Mouse (Mus musculus) brain, embryonic 18.5 days (tissue): ENCODE data around the gene Bloc1s4.

ENCODE experiments used
- DNase-seq: peaks from one replicate; pipeline ENCODE4 v3.0.0-alpha.2; 2012; ENCODE audit warnings: low read depth, low spot score

Bloc1s4 gene

DNA sequence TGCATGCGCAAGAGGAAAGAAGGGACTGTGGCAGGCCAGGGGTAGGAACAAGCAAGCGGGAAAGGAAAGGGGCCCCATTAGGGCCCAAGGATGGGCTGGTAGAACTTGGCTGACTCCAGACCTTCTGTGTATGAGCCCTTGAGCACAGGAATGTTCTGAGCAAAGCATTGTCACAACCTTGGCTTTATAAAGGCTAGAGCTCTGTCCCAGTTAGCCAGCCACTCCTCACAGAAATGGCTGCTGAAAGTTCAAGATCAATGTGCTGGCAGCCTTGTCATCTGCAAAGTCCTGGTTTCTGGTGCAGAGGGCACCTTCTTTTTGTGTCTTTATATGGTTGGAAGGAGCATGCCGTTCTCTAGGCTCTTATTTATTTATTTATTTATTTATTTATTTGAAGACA lies 28.8 kb downstream of the Bloc1s4 start:
- no peak for DNase-seq

DNA sequence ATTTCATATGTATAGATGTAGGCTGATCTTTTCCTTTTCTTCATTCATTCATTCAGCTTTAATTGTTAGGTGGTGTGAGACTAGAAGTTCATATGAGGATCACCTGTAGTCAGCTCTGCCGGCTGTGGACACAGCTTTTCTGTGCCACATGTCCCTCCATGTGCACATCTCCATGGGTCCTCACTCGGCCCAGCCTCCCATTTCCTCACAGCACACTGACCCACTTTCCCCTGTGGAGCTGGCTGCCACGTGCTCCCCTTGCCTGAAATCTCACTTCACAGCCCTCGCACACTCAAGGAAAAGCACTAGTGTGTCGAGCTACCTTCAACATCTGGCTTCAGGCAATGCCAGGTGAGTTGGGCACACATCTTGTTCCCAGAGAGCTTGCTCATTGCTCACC lies 29.3 kb downstream of the Bloc1s4 start:
- DNase-seq, result no peak

DNA sequence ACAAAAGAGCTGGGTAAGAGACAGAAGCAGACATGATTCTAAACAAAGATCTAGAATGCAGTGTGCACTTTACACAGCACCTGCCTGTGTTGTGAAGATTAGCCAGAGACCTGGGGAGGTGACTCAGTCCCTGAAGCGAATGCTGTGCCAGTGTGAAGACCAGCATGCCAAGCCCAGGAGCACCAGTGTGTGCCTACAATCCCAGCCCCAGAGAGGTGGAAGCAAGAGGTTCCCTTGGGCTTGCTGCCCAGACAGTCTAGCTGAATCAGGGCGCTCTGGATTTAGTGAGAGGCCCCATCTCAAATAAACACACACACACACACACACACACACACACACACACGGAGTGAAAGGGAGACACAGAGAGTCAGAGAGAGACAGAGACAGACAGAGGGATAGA lies 30.6 kb downstream of the Bloc1s4 start:
- no peak for DNase-seq

DNA sequence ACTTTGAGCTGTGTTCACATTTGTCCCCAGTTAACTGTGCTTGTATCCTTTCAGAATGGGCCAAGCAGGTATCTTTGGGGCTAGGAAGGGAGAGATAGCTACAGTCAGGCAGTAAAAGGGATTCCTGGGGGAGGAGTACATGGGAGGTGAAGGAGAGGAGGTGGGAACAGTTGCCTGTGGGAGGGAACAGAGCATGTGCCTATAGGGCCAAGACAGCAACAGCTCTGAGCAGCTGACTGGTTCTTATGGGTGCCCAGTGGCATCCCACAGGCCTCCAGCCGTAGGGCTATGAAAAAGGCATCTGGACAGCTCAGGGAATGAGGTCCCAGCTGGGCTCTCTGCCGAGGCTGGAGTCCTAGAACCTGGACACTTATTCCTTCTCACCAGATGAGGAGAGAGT lies 31.6 kb downstream of the Bloc1s4 start:
- no peak for DNase-seq

DNA sequence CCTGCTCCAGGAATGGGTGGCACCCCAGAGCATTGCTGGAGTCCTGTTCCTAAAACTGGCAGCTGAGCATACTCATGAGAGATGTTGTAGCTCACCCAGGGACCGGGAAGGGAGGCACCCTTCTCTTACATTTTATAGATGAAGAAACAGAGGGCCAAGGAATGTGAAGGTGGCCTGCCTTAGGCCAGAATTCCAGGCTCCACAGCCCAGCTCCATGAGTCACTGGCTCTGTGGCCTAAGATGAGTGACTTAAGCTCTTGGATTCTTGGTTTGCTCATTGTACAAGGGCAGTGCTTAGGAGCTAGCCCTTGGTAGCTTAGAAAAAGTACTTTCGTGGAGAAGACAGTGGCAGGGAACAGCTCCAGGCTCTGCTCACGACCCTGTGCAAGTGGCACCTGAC lies 33.6 kb downstream of the Bloc1s4 start:
- DNase-seq, result no peak

DNA sequence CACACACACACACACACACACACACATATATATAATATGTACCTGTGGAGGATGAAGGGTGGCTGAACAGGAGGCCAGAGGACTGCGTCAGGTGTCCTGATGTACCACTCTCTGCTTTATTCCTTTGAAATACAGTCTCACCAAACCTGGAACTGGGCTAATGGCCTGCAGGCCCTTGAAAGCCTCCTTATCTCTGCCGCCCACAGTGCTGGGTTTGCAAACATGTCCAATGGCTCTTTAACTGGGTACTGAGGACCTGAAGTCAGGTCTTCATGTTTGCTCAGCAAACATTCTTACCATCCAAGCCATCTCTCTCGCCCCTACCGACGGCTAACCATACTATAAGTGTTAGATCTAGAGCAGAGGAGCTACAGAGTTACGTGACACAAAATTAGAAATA lies 34.8 kb downstream of the Bloc1s4 start:
- no peak for DNase-seq

DNA sequence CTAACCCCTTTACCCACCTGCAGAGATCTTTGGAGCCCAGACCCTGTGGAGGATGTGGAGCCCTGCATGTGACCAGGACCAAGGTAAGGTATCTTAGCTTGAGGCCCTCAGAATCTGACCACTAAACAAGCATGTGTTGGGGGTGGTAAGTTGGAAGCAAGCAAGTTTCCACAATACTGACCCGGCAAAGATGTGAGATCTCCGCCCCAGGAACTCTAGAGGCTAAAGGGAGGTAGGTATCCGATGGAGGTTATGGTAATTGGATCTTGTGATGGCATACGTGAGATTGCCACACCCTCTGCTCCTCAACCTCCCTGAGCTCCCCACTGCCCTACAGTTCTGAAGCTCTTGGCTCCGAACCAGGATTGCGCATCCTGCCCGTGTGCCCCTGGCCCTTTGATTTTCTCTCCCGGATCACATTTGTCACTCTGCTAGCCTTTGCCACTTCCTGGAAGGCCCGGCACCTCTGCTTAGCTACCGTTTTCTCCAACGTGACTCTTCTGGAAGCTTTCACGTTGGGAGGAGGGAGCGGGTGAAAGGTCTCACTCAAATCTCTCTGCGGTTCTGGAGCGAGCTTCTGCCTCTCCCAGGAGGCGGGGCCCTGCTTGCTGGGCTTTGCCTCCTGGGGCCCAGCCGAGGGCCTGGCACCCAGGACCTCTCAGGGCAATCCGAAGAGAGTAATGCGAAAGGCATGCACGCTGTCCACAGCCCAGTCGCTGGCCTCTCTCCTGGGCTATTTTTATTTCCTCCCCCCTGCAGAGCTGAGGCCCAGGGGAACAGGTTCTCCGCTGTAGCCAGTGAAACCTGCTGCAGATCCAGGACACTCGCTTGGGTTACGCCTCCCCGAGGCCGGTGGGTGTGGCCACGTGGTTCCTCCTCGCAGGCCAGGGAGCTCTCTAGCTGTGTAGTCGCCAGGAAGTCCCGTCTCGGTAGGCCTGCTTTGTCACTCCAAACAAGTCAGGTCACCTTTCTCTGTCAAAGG lies 35.6 kb downstream of the Bloc1s4 start:
- no peak for DNase-seq

DNA sequence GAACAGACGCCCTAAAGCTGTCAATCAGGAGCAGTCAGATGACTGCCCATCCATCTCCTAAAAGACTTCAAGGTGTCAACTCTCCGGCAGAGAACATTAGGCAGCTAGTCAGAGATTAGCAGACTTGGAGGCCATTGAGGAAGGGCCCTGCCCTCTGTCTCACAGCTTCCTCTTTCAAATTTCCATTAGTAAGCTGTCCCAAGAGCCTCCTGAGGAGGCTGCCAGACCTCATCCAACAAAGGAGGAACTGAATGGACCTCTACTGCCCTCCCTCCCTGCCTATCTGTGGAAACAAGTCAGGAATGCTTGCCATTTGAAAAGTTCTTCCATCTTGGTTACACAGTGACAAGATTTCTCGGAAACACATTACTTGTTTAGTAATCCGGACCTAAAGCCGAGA lies 36.6 kb downstream of the Bloc1s4 start:
- DNase-seq, result no peak

DNA sequence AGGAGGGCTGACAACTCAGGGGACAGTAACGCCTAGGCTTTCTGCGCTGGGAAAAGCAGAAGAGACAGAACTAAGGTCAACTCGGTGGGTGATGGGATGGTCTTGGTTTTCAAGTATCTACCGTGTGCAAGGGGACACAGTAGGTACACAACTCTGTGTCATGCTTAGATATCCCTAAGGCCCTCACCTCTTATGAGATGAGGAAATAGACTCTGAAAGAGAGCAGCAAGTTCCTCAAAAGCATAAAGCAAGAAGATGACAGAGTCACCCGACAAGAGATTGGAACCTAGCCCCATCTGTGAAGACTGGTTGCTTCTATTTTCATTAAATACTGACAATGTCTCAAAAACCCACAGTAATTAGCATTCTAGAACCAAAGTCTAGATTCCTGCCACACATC lies 42.7 kb downstream of the Bloc1s4 start:
- no peak for DNase-seq

DNA sequence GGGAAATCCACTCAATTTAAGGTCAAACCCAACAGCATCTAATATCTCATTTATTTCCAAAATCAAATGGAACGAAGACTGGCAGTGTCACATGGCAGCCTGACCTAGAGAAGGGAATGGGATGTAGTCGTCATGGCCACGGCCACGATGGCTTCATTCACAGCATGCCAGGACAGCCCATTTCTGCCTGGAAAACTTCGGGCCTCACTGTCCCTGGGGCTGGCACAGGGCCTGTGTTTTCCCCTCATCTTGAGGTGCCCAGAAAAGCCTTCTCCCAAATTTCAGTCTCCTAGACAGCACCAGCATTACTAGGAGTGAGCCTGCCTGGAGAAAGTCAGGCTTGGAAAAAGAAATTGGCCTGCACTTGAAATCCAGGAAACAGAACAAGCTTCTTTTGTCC lies 43.1 kb downstream of the Bloc1s4 start:
- DNase-seq, result no peak

DNA sequence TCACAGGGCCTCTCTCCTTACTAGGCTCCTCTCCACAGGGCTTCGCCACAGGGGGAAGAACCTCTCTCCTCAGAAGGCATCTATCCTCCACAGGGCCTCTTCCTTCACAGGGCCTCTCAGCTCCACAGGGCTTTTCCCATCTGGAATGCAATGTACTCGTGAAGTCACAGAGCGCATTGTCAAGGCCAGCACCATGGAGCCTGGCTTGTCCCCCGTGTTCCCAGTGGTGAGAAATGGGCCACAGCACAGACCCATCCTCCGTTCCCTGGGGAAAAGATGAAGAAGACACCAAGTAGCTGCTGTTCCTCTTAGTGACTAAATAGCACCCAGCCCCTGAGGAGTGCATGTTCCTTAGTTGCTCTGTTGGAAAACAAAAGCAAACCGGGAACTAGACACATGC lies 43.8 kb downstream of the Bloc1s4 start:
- DNase-seq, result no peak

DNA sequence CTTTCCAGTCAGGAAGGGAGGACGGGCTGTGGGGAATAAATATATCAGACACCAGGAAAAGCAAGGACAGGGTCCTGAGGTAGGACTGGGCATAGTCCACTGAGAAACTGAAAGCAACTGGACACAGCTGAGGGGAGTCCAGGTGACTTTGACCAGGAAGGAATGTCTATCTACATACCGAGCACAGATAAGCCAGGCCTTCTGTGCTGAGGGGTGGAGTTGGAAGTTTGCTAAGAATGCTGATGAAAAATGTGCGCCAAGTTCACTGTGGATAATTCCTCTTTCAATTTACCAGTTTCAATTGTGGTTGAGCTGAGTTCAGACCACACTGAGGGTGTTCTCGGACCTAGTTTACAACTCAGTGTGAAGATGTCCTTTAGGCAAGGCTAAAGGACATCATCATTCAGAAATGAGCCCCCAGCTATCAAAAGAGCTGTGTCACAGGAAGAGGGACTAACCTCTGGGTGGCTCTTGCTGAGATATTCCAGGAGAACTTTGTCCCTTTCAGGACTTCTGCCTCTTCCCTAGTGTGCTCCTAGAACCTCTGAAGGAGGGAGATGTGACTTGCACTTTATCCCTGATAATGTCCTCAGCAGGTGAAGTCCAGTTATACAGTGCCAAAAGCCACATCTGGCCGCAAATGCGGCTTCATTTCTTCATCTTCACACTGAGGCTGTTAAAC lies 47.4 kb downstream of the Bloc1s4 start:
- no peak for DNase-seq

DNA sequence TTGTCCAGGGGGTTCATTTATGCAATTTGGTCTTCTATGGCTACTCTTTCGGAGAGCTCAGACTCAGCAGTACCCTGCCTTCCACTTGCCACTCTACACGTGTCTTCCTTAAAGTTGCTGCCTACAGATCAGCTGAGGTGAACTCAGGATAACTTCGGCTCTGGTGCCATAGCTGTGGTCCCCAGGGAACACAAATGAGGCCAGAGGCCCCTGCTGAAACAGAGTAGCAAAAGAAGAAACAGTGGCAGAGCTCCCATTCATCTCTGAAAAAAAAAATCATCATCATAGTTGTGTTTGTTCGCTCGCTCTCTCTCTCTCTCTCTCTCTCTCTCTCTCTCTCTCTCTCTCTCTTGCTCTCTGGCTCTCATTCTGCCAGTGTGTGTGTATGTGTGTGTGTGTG lies 49.8 kb downstream of the Bloc1s4 start:
- DNase-seq, result no peak

DNA sequence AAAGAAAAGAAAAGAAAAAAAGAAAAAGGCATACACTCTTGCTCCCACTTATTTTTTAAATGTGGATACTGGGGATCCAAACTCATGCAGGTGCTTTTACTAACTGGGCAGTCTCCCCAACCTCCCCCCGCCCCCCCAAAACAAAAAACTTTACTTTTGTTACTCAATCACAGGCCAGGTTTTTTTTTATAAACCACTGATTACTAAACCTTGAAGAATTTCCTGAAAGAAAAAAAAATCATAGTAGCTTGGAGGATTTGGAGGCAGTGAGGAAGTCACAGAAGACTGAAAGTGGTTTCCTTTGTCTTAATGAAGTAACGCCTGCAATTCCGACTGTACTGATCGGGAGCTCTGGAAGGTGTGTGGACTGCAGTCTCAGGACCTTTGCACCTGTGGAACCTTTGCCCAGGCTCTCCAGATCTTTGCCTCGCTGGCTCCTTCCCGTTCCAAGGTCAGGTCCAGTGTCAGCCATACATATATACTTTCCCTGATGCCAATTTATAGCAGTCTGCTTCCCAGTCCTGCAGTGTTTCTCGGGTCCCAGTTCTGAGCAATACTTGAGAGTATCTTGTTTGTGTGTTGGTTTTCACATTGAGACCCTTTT lies 50.3 kb downstream of the Bloc1s4 start:
- no peak for DNase-seq
